Mouse (Mus musculus) testis, postnatal 14 days (tissue): ENCODE measurements at regions not wholly inside any gene's neighbourhood (a gene's known extent, or its start where the extent isn't known, plus 50 kb on each side); places are given as distances from the start of the nearest gene placed in this dataset.

Source experiments
- DNase-seq: peaks from one replicate; pipeline ENCODE4 v3.0.0; 2021; ENCODE audit warnings: low spot score

DNA sequence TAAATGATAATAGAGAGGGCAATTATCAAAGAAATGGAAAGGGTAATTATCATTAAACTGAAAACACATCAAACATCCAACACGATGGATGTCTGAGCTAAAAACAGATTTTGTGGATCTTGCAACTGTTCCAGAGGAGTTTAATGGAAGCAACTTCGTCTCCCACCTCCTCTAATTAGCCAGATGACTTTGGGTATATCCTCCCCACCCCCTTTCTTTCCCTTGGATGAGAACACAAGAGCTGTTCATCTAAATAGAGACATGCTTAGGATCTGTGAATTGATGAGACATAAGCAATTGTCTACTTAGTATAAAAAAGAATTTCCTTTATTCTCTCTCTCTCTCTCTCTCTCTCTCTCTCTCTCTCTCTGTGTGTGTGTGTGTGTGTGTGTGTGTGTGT, 333.7 kb upstream of the Adgrl2 start:
- no peak for DNase-seq

DNA sequence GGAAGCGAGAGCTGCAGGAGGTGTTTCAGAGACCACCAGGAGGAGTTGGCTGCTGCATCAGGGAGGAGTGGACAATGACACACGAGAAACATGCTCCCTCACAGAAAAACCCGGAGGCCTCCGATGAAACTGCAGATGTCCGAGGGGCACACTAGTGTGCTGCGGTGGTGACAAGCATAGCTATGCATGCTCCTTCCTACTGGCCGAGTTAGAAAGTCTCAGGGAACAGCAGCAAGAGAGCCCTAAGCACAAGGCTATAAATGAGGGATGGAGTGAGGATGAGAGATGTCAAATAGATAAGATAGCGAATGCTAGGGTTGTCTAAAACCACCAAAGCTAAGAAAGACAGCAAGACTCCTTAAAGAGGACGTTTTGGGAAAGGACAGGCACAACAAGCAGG, 328.4 kb upstream of the Adgrl2 start:
- DNase-seq, result no peak

DNA sequence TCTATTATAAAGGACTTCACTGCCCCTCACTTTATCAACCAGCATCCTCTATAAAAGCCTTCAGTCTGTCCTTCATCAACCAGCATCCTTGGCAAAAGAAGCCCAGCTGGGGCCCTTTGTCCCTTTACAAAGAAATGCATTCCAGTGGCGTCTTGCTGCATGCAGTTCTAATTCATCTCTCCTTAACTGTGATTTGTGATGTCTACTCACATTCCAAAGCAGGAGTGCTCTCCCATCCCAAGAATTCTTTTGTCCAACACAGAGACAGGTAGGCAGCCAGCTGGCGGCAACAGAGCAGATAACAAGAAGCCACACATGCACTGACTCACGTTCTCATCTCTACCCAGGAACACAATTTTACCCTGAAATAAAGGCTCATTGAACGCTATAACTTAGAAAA, 323.9 kb upstream of the Adgrl2 start:
- no peak for DNase-seq

DNA sequence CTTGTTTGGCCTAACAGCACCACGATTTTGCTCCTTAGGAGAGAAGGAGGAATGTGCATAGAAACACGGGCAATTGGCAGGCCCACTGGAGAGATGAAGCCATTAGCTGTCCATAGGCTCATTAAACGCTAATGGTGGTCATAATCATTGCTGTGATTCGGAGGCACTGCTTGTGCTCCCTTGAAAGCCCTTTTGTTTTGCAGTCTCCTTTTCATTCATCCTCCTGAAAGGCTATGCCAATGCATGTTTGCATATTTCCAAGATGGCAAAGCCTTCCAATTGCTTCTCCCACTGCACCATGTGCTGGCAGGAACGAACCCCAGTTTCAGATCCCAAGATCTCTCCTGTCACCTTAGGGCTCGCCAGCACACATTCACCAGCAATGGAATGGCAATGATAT, 322.9 kb upstream of the Adgrl2 start:
- no peak for DNase-seq

DNA sequence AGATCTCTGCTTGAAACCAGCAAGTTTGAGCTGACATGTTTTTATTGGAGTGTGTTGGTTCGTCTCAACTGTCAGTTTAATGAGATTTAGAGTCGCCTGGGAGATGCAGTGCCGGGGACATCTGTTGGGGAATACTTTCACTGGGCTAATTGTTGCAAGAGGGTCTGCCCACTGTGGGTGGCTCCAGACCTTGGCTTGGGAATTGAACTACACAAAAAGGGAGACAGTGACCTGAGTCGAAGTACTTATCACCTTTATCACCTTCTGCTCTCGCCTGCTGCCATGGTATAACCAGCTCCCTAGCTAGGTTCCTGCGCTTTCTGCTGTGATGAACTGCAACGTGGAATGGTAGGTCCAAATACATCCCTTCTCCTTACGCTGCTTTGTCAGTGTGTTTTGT, 321.2 kb upstream of the Adgrl2 start:
- no peak for DNase-seq

DNA sequence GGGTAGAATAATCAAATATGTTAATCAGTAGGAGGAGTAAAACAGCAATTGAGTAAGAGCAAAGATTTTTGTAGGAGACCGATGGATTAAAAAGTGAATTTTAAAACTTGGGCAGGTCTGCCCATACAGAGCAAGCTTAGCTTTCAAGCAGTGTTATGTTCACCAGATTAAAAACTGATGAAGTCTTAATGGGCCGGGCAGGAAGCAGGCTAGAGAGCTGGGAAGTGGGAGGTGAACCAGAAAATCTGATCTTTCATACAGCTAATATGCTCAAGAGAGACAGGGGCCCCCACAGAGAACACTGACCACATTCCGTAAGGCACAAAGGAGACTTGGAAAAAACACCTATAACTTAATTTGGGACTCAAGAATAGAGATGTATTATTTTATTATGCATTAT, 316.4 kb upstream of the Adgrl2 start:
- DNase-seq, result no peak

DNA sequence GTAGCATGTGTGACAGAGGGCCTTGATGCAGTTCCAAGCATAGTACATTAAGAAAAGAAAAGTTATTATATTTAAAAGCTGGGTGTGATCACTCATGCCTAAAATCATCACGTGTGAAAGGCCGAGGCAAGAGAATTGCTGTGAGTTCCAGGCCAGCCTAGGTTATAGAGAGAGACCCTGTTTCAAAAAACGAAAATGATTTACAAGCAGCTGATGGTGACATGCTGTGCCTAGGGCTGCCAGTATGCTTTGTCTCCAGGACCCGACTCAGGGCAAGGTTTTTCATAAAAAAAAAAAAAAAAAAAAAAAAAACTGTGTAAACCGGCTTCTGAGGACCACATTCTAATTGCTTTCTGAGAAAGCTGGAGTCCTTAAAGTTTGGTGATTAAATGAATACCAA, 315.9 kb upstream of the Adgrl2 start:
- DNase-seq, result no peak

DNA sequence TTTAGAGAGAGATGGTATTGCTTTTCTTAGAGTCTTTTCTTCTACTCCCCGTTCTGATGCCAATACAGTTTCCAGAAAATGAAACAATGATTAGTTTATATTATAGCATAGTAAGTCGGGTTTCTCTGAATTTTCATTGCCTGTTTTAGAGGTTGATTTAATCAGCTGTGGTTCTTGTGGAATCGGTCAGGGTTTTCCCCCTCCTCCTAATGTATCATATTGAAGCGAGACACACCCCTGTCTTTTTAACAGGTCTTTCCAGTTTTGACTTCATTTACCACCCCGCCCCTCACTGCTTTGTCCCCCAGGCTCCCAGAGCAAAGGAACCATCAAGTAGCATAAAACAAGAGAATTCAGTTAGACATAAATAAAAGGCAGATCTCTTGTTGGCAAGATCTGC, 315.1 kb upstream of the Adgrl2 start:
- DNase-seq, result no peak

DNA sequence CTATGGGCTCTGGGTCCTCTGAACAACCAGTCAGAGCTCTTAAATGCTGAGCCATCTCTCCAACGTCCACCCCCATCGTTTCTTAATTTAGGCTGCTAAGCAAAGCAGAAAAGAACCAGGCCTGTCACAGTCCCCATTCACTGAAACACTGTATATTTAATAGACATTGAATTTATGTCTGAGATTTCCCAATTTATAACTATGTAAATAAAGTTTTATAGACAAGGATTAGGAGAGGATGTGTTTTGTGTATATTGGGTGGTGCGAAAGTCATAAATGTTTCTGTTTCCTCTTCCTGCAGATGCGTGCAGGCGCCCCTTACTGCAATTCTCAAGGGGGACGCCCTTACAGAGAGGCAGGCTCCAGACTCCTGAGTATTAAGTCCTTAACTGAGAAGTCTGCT, 314.7 kb upstream of the Adgrl2 start:
- no peak for DNase-seq

DNA sequence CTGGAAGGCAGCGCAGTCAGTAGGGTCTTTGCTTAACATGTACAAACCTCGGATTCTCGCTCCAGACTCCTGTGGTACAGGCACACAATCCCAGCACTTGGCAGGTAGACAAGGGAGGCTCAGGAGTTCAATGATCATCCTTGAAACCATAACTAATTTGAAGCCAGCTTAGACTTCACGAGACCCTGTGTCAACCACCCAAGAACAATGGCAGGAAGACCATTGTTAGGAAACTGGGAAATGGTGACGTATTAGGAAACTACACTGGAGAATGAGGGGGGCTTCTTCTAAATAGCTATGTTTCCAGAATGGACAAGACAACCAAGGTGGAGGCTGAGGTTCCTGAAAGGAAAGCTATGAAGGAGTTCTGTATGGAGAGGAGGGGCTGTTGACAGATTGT, 313.1 kb upstream of the Adgrl2 start:
- no peak for DNase-seq

DNA sequence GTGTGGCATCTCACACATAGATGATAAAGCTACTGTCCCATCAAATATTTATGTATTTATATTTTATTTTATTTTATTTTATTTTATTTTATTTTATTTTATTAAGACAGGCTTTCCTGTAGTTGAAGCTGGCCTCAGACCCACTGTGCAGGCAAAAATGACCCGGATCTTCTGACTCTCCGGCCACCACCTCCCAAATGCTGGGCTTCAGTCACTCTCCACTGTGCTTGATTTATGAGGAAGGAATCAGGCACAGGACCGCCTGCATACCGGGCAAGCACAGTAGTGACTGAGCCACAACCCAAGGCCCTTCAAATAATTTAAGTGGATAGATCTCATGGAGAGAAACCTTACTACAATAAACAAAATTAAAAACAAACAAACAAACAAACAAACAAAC, 309.6 kb upstream of the Adgrl2 start:
- no peak for DNase-seq

DNA sequence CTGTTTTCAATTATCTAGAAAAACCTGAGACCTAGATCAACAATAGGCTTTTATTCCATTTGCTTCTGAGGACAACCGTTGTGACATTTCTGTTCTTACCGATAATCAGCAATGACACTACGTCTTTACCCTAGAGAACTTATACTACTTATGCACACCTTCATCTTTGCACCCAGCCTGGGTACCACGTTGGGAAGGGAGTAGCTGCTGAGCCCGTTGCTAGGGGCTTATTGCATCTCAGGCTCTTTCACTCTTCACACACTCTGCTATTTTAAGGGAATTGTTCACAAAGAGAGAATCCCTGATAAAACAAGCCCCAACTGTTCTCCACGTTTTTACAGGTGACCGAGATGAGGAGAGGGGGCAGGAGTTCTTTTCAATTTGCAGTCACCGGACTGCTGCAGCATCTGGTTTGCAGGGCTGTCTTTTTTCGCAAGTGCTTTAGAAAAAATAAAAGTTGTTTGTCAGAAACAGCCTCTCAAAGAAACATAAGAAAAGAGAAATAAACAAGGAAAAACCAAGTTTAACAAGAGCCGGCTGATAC, 306.1 kb upstream of the Adgrl2 start:
- no peak for DNase-seq

DNA sequence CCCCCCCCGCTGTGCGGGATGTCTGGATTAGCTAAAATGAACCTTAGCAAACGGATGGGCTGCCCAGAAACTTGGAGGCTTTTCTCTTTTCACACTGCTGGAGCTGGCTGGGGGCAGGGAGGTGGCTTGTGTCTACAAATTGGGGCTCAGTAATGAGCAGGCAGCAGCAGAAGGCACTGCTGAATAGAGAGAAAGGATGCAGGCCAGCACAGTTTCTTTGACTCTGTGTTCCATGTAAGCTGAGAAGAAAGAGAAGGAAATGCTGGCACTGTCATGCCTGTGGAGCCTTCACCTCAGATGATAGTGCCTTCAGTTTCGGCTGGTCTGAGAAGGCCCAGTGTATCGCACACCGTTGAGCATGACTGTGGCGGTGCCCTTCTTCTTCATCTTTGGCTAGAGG, 305.6 kb upstream of the Adgrl2 start:
- DNase-seq, result no peak

DNA sequence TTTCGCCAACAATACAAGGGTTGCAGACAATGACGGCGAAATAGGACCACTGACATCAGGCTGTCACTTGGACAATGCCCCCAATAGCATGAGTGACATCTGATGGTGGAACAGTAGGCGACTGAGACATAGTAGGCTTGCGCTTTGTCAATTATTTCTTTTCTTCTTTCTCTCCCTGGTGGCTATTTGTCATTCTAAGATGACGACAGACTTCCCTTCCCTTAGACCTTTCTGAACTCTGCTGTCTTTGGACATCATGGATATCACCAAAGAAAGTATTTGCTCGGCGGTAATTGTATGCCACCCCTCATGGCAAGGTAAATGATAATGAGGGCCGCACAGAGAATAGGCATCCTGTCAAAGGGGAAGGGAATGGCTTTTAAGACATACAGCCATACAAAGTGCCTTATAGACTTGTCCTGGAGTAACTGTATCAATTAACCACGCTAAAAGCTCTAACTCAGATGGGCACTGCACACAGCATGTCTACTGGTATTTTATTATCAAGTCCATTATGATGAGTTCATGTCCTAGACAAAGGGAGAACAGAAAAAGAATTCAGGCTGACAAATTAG, 305.0 kb upstream of the Adgrl2 start:
- DNase-seq, result no peak

DNA sequence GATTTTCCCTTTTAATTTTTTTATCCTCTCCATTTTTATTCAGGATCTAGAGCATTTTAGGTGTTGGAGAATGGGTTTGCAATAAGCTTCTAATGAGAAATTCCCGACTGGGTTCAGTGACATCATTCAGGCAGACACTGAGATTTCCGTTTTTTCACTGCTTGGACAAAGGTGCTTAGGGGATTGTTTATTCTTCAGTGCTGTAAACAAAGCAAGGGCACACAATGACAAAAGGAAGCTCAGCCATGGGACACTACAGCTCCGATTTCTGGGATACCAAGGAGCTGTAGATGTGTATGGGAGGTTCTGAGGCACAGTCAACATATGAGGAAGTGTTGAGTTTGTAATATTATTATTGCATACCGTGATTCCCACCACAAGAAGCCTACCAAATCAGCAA, 304.1 kb upstream of the Adgrl2 start:
- no peak for DNase-seq

DNA sequence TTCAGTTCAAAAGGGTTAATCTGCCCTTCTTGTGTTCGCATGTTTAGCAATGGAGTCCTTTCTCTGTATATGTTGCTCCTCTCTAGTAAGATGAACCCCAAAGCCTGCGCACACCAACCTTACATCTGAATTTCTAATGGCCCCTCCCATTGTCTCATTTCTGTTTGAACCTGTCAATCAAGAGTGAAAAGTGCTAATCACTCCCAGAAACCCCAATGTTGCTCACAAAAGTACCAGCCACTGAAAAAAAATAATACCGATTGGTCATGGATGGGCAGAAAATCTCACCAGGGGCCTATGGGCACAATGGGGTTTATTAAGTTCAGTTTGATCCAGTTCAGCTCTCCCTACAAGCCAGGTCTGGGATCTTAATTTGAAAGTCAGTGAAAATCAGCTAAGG, 302.1 kb upstream of the Adgrl2 start:
- no peak for DNase-seq

DNA sequence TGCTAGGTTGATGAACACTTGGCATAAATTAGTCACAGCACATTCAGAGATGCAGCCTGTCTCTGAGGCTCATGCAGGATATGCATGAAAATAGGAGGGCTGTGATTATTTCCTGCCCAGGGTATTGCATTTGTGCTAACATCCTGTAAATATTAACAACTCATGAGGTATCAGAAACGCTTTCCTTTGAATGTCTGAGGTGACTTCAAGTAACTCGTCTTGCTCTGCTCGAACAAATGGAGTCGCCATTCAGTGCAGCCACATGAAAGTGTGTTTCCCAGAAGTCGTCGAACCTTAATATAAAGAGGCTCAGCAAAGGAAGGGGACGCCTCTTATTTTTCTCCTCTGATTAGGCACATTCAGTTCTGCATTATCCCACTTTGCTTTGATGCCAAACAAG, 301.1 kb upstream of the Adgrl2 start:
- DNase-seq, result no peak

DNA sequence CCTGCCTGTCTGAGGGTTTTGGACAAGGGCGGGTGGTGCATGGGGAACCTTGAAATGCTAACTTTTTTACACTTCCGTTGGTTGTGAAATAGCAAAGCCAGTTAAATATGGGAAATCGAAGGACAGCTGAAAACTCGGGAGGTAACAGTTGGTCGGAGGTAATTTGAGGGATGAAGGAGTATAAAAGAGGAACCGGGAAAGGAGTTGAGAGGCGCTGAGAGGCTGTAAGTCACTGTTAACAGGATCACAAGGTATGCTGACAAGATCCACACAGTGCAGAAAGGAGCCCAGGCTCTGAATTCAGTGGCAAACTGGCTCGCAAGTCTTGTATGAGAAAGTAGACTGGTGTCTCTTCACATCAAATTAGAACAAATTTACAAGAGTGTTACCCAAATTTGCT, 299.9 kb upstream of the Adgrl2 start:
- DNase-seq, result no peak

DNA sequence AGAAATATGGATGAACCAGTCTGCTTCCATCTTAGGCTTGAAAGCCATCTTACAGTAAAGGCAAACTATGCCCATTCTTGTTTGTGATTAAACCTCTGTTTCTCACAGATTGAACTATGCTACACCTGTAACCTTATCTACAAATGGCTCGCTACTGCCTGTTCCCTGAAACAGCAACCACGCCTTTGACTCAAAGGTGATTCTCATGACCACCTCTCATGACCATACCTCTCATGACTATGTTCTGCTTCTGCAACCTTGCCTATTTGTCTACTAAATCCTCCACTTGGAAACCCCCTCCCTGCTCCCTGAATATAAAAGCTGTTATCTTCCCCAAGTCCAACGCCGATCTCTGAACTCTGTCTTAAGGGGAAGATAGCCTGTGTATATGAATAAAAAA, 296.7 kb upstream of the Adgrl2 start:
- DNase-seq, result no peak

DNA sequence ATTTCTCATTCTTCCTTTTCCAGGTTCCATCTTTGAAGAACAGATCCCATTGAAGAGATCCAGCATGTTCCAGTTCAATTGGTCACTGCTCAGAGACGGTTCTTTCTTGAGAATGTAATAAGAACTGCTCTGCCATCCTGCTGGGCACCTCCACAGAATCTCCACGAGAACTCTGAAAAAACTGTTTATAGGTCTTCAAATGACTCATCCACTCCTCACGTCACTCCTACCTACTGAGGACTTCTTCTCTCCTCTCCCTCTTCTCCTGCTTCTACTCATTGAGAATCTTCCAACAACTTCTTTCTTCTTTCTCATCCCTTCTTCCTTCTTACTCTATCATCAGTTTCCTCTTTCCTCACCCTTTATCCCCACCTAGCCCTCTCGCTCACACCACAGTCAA, 294.6 kb upstream of the Adgrl2 start:
- DNase-seq, result no peak

DNA sequence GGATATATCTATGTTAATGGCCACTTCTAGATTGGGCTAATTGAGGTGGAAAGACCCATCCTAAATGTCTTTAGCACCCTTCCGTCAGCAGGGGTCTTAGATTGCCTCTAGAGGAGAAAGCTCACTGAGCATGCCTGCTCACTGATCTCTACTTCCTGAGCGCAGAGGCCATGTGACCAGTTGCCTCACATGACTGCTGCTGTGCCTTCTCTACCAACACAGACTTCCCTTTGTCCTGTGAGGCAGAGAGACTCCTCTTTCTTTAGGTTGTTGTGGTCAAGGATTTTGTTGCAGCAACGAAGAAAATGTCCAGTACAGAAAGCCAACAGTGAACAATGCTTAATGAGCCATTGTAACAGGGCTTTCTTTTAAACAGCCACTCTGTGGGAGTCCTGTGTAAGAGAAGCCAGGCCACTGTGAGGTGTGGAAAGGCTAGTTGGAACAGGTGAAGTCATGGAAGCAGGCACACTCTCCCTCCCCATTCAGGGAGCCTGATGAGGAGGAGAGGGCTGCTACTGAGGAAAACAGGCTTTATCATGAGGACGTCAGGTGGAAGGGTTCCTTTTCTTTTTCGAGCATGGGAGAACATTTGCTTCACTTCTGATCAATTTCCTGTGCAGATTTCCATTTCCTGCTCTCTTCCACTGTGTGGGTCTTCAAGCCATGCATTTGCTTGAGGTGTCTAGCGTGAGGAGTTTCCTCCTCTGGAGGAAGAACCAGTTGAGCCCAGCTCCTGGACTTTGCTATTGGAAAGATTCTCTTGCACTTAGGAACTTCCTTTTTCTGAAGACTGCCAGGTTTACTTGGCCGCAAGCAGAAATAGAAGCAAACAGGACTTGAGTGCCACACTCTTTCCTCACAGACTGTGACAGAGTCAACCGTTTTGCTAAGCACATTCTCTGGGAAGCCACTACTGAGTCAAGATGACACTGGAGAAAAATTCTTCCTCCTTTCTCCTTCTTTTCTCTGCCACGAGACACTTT, 290.7 kb upstream of the Adgrl2 start:
- DNase-seq, result no peak

DNA sequence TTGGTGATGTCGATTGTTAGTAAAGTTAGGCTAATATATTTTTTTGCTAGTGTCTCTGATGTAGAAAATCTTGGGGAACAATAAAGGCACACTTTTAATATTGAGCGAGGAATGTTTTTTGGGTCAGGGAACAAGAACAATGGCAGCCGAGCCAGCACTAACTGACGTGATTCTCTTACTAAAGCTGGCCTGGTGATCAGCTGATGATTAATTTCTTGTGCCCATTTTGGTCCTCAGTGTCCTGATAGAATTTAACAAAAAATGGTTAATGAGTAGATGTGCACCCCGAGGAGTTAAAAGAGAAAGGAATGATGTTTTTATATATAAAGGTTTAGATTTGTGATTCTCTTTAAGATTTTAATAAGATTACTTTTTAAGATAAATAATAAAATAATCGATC, 289.0 kb upstream of the Adgrl2 start:
- no peak for DNase-seq

DNA sequence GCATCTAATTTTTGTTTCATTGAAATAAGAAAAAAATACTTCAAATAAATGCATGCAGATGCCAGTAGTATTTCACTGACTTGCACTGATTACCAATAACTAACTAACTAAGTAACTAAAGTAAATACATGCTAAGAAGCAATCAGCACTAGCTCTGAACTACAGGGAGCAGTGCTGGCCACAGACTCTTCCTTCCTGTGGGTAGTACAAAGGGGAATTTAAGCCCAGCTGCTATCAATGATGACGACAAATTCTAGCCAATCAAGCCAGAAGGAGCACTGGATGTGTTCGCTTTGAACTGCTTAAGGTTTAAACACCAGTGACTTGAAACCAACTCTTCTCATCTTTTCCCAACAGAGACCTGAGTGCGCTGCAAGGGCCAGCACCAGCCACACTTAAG, 287.5 kb upstream of the Adgrl2 start:
- DNase-seq, result no peak
